Mouse (Mus musculus) hindbrain, embryonic 13.5 days (tissue): ENCODE results near the gene Dtd1. TPM values are rescaled to one million over a fixed set of nuclear protein-coding genes. Genes with fewer than 3 reads are reported as not detected.
A peak's percentile ranks its signal among the peaks of the same experiment; 100 is the strongest.

Experiments used
- ATAC-seq: fragments of 200-750 bp; cut with Nextera tagmentation; 2 replicates; pipeline ENCODE4 v1.8.0; 2017; ENCODE audit warnings: moderate TSS enrichment; ENCODE audit not compliant: low FRiP score
- H3K27ac ChIP-seq: fragments of 300-500 bp; sonication (generic); 2 replicates; pipeline ENCODE4 v1.5.1; 2015; ENCODE audit warnings: inconsistent platforms, mild to moderate bottlenecking, moderate library complexity
- H3K27me3 ChIP-seq: fragments of 300-500 bp; sonication (generic); 2 replicates; pipeline ENCODE4 v1.6.1; 2015; ENCODE audit warnings: mild to moderate bottlenecking, inconsistent platforms
- H3K36me3 ChIP-seq: fragments of 300-500 bp; sonication (generic); 2 replicates; pipeline ENCODE4 v1.6.1; 2015; ENCODE audit warnings: mild to moderate bottlenecking, inconsistent platforms
- H3K4me1 ChIP-seq: fragments of 300-500 bp; sonication (generic); replicated peaks from 2 replicates; pipeline ENCODE4 v1.6.1; 2015; ENCODE audit warnings: inconsistent platforms
- H3K4me2 ChIP-seq: fragments of 300-500 bp; sonication (generic); 2 replicates; pipeline ENCODE4 v1.6.1; 2015; ENCODE audit warnings: inconsistent platforms, mild to moderate bottlenecking, moderate library complexity
- H3K4me3 ChIP-seq: fragments of 300-500 bp; sonication (generic); 2 replicates; pipeline ENCODE4 v1.5.1; 2015; ENCODE audit warnings: mild to moderate bottlenecking, inconsistent platforms
- H3K9ac ChIP-seq: fragments of 300-500 bp; sonication (generic); 2 replicates; pipeline ENCODE4 v1.6.1; 2015; ENCODE audit warnings: mild to moderate bottlenecking, inconsistent platforms
- H3K9me3 ChIP-seq: fragments of 300-500 bp; sonication (generic); 2 replicates; pipeline ENCODE4 v1.6.1; 2016; ENCODE audit warnings: inconsistent platforms
- WGBS: fragments of 180-500 bp; shearing (Covaris S2); methylation state at CpG from one replicate; pipeline ENCODE4 v1.1.7; 2015; 5-methylcytosine and 5-hydroxymethylcytosine counted together
- polyA plus RNA-seq: library from polyadenylated mRNA; unstranded; fragments of >200 nt; fragmentation: Nextera tagmentation; extraction: Ambion mirVana; gene quantifications from 2 replicates; pipeline ENCODE4 v1.2.1, GENCODE M21; 2015

Dtd1 gene
- polyA plus RNA-seq, 1 experiment from 2014 or later, result 85.8 TPM

- no peaks in the 10 kb centered on the region for H3K9me3 ChIP-seq
- peaks cover 3% of the 10 kb centered on the region; the same call in 1 of the 2 replicates for H3K36me3 ChIP-seq
- H3K4me3 ChIP-seq, result no peak overlapping the region
- H3K4me1 ChIP-seq, result no peaks in the 10 kb centered on the region
- H3K27ac ChIP-seq, result no peak overlapping the region
- H3K9ac ChIP-seq, result no peak overlapping the region
- no peak overlapping the region for H3K4me2 ChIP-seq
- 95% methylated on average over 2 of the region's 2 CpGs for WGBS
- H3K27me3 ChIP-seq, result no peaks in the 10 kb centered on the region
- ATAC-seq, result no peak
Observed at GRCm38 (mm10) chr2:144694923-144695322, 95.2 kb downstream of the Dtd1 start.

GRCm38 (mm10) chr2:144698046-144698445 lies 98.3 kb downstream of the Dtd1 start:
- 94% methylated on average over 12 of the region's 12 CpGs for WGBS
- Histone ChIP-seq H3K4me1 (no peaks in the 10 kb centered on the region), H3K9ac (no peak overlapping the region), H3K27ac (no peak overlapping the region), H3K27me3 (no peaks in the 10 kb centered on the region), H3K9me3 (no peaks in the 10 kb centered on the region), H3K4me3 (no peak overlapping the region), H3K4me2 (no peak overlapping the region), H3K36me3 (peaks cover 3% of the 10 kb centered on the region; the same call in 1 of the 2 replicates)
- ATAC-seq, result no peak

- H3K9ac ChIP-seq, result no peak overlapping the region
- peaks cover 3% of the 10 kb centered on the region; the same call in 1 of the 2 replicates for H3K36me3 ChIP-seq
- 0 out of 2 replicates have a peak, but pooled peaks have one; percentile 23 for ATAC-seq
- no peak overlapping the region for H3K4me3 ChIP-seq
- WGBS, result 77% methylated on average over 11 of the region's 11 CpGs
- no peaks in the 10 kb centered on the region for H3K27me3 ChIP-seq
- H3K27ac ChIP-seq, result no peak overlapping the region
- no peaks in the 10 kb centered on the region for H3K9me3 ChIP-seq
- no peaks in the 10 kb centered on the region; the same call in 1 of the 2 replicates for H3K4me1 ChIP-seq
- no peak overlapping the region for H3K4me2 ChIP-seq
Observed at GRCm38 (mm10) chr2:144700608-144701007, 100.9 kb downstream of the Dtd1 start.

GRCm38 (mm10) chr2:144701415-144702149 lies 101.9 kb downstream of the Dtd1 start:
- H3K27ac ChIP-seq, result no peak overlapping the region
- no peak overlapping the region for H3K9ac ChIP-seq
- no peak overlapping the region for H3K4me2 ChIP-seq
- H3K4me3 ChIP-seq, result no peak overlapping the region
- H3K4me1 ChIP-seq, result peaks cover 4% of the 10 kb centered on the region; the same call in 1 of the 2 replicates
- WGBS, result 88% methylated on average over 3 of the region's 3 CpGs
- ATAC-seq, result no peak
- H3K27me3 ChIP-seq, result no peaks in the 10 kb centered on the region
- H3K9me3 ChIP-seq, result no peaks in the 10 kb centered on the region
- peaks cover 3% of the 10 kb centered on the region; the same call in 1 of the 2 replicates for H3K36me3 ChIP-seq

- 69% methylated on average over 1 of the region's 1 CpGs for WGBS
- no peak overlapping the region for H3K4me2 ChIP-seq
- no peak overlapping the region for H3K9ac ChIP-seq
- no peak overlapping the region for H3K27ac ChIP-seq
- H3K36me3 ChIP-seq, result no peaks in the 10 kb centered on the region
- H3K4me3 ChIP-seq, result no peak overlapping the region
- no peaks in the 10 kb centered on the region for H3K27me3 ChIP-seq
- ATAC-seq, result no peak
- peaks cover 22% of the 10 kb centered on the region for H3K4me1 ChIP-seq
- no peaks in the 10 kb centered on the region for H3K9me3 ChIP-seq
Observed at GRCm38 (mm10) chr2:144709285-144709684, 109.6 kb downstream of the Dtd1 start.

GRCm38 (mm10) chr2:144709704-144710103 lies 110.0 kb downstream of the Dtd1 start:
- 0 out of 2 replicates have a peak, but pooled peaks have one; percentile 23 for ATAC-seq
- no peaks in the 10 kb centered on the region for H3K9me3 ChIP-seq
- no peaks in the 10 kb centered on the region for H3K36me3 ChIP-seq
- no peak overlapping the region for H3K4me2 ChIP-seq
- H3K27me3 ChIP-seq, result no peaks in the 10 kb centered on the region
- WGBS, result 78% methylated on average over 2 of the region's 2 CpGs
- peaks cover 22% of the 10 kb centered on the region for H3K4me1 ChIP-seq
- no peak overlapping the region for H3K4me3 ChIP-seq
- H3K27ac ChIP-seq, result no peak overlapping the region
- no peak overlapping the region for H3K9ac ChIP-seq

- Histone ChIP-seq H3K9me3 (no peaks in the 10 kb centered on the region), H3K4me2 (no peak overlapping the region), H3K4me1 (peaks cover 14% of the 10 kb centered on the region), H3K27me3 (no peaks in the 10 kb centered on the region), H3K4me3 (no peak overlapping the region), H3K36me3 (no peaks in the 10 kb centered on the region), H3K9ac (no peak overlapping the region), H3K27ac (no peak overlapping the region)
- WGBS, result 82% methylated on average over 2 of the region's 2 CpGs
- no peak for ATAC-seq
Observed at GRCm38 (mm10) chr2:144714596-144714995, 114.9 kb downstream of the Dtd1 start.

GRCm38 (mm10) chr2:144715211-144715768 lies 115.6 kb downstream of the Dtd1 start:
- Histone ChIP-seq H3K4me2 (no peak overlapping the region), H3K9ac (no peak overlapping the region), H3K4me1 (peaks cover 16% of the 10 kb centered on the region), H3K27me3 (no peaks in the 10 kb centered on the region), H3K9me3 (no peaks in the 10 kb centered on the region), H3K27ac (no peak overlapping the region), H3K36me3 (no peaks in the 10 kb centered on the region), H3K4me3 (no peak overlapping the region)
- no peak for ATAC-seq
- 74% methylated on average over 2 of the region's 2 CpGs for WGBS

- WGBS, result 82% methylated on average over 5 of the region's 5 CpGs
Observed at GRCm38 (mm10) chr2:144716248-144716647, 116.6 kb downstream of the Dtd1 start.

GRCm38 (mm10) chr2:144718273-144718672 lies 118.6 kb downstream of the Dtd1 start:
- Histone ChIP-seq H3K27ac (no peak overlapping the region), H3K4me1 (peaks cover 23% of the 10 kb centered on the region), H3K27me3 (no peaks in the 10 kb centered on the region), H3K4me3 (no peak overlapping the region), H3K4me2 (no peak overlapping the region), H3K9ac (no peak overlapping the region), H3K36me3 (no peaks in the 10 kb centered on the region), H3K9me3 (no peaks in the 10 kb centered on the region)
- 45% methylated on average over 5 of the region's 5 CpGs for WGBS
- ATAC-seq, result no peak

More at GRCm38 (mm10) chr2:144716248-144716647, 116.6 kb downstream of the Dtd1 start:
- H3K36me3 ChIP-seq, result no peaks in the 10 kb centered on the region
- H3K4me2 ChIP-seq, result no peak overlapping the region
- H3K9ac ChIP-seq, result no peak overlapping the region
- ATAC-seq, result no peak
- H3K9me3 ChIP-seq, result no peaks in the 10 kb centered on the region
- peaks cover 23% of the 10 kb centered on the region for H3K4me1 ChIP-seq
- H3K27ac ChIP-seq, result no peak overlapping the region
- no peak overlapping the region for H3K4me3 ChIP-seq
- no peaks in the 10 kb centered on the region for H3K27me3 ChIP-seq

- Histone ChIP-seq H3K4me2 (no peak overlapping the region), H3K27me3 (no peaks in the 10 kb centered on the region), H3K9ac (no peak overlapping the region), H3K36me3 (no peaks in the 10 kb centered on the region), H3K27ac (no peak overlapping the region), H3K4me1 (peaks cover 23% of the 10 kb centered on the region), H3K9me3 (no peaks in the 10 kb centered on the region), H3K4me3 (no peak overlapping the region)
- 80% methylated on average over 5 of the region's 5 CpGs for WGBS
- no peak for ATAC-seq
Observed at GRCm38 (mm10) chr2:144719294-144719693, 119.6 kb downstream of the Dtd1 start.

- no peak overlapping the region for H3K27ac ChIP-seq
- no peaks in the 10 kb centered on the region for H3K27me3 ChIP-seq
- no peak overlapping the region for H3K4me2 ChIP-seq
- H3K9me3 ChIP-seq, result no peaks in the 10 kb centered on the region
- no peaks in the 10 kb centered on the region for H3K36me3 ChIP-seq
- no peak overlapping the region for H3K4me3 ChIP-seq
- no peak for ATAC-seq
- 70% methylated on average over 4 of the region's 4 CpGs for WGBS
- H3K9ac ChIP-seq, result no peak overlapping the region
- peaks cover 23% of the 10 kb centered on the region for H3K4me1 ChIP-seq
Observed at GRCm38 (mm10) chr2:144719718-144720117, 120.0 kb downstream of the Dtd1 start.
